ENCODE assay signal across 23 mouse cellular contexts in the genomic region with DNA sequence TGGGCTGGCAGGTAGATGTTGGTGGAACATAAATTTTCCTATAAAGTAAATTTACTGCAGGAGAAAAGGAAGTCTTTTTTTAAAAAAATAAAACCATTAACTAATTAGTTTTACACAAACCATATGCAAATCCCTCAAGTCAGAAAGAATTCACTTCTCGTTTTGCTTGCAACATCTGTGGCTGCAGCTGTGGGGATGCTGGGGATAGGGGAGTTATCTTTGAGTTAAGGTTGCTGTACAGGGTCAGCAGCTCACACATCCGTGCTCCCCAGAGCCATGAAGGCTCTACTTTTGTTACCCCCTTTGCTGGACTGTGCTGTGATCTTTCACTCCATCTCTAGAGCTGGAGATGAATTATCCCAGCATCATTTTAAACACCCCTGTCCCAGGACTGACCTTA. TPM values are rescaled to one million over a fixed set of nuclear protein-coding genes. Genes with fewer than 3 reads are reported as not detected.
"Had no signal": no experiment of that assay in that cellular context is flagged by ENCODE, and none has a peak within 500 bp of the region (broad histone marks: within the 10 kb centered on the region; RNA-seq: fewer than 3 reads in every experiment).

No protein-coding gene starts in this region.

- ATAC-seq: lung, postnatal 0 days; midbrain, embryonic 13.5 days; midbrain, embryonic 15.5 days had no signal

- H3K27me3 ChIP-seq: lung, embryonic 15.5 days; megakaryocyte, embryonic 14.5 days; midbrain, embryonic 13.5 days; midbrain, embryonic 15.5 days; neural tube, embryonic 12.5 days had no signal

- DNase-seq: lung, adult 2 months; lung, postnatal 14 days; lung, postnatal 36 days; right cerebral cortex, postnatal 14 days; thymus, adult 18-20 months; thymus, postnatal 14 days; thymus, postnatal 36 days had no signal

- H3K4me2 ChIP-seq: lung, embryonic 15.5 days; midbrain, embryonic 11.5 days; midbrain, embryonic 13.5 days; midbrain, embryonic 15.5 days; neural tube, embryonic 12.5 days had no signal

- H3K36me3 ChIP-seq: lung, embryonic 15.5 days; midbrain, embryonic 13.5 days; midbrain, embryonic 15.5 days; neural tube, embryonic 12.5 days had no signal

- H3K9ac ChIP-seq: lung, embryonic 15.5 days; midbrain, embryonic 13.5 days; midbrain, embryonic 15.5 days; neural tube, embryonic 12.5 days had no signal

- H3K27ac ChIP-seq: lung, embryonic 15.5 days; macrophage; midbrain, embryonic 13.5 days; midbrain, embryonic 15.5 days; neural tube, embryonic 12.5 days had no signal

- H3K4me1 ChIP-seq: megakaryocyte, embryonic 14.5 days; midbrain, embryonic 13.5 days; midbrain, embryonic 15.5 days; neural tube, embryonic 12.5 days had no signal

- H3K9me3 ChIP-seq: lung, embryonic 15.5 days; midbrain, embryonic 13.5 days; midbrain, embryonic 15.5 days; neural tube, embryonic 12.5 days had no signal

- H3K4me3 ChIP-seq: lung, embryonic 15.5 days; megakaryocyte, embryonic 14.5 days; midbrain, embryonic 13.5 days; midbrain, embryonic 15.5 days; neural tube, embryonic 12.5 days had no signal

RNA-seq across cellular contexts. Expression of gene Tnp1, which starts 54.4 kb away (rescaled TPM):
- total RNA-seq: megakaryocyte progenitor cell, adult 5-6 weeks; midbrain, postnatal 0 days; neutrophil, adult 5-6 weeks had no signal
- polyA plus RNA-seq: lung, adult 2 months; lung, embryonic 15.5 days; lung, postnatal 0 days; macrophage; midbrain, embryonic 11.5 days; midbrain, embryonic 13.5 days; midbrain, embryonic 15.5 days; midbrain, postnatal 0 days; neural tube, embryonic 12.5 days; neural tube, embryonic 14.5 days; spleen, adult 2 months; stomach, embryonic 14.5 days; stomach, embryonic 16.5 days; thymus, postnatal 0 days had no signal
